Mouse (Mus musculus) heart, adult 2 months (tissue): ENCODE data around the gene Zmynd8.
A peak's percentile ranks its signal among the peaks of the same experiment; 100 is the strongest.

ENCODE experiments used
- CTCF ChIP-seq: fragments of 200-600 bp; IDR thresholded peaks from 2 replicates; pipeline ENCODE4 v1.8.1; 2022; ENCODE audit warnings: antibody characterized with exemption, mild to moderate bottlenecking, moderate library complexity
- EP300 ChIP-seq: fragments of 200-500 bp; IDR thresholded peaks from 2 replicates; pipeline ENCODE4 v1.6.1; 2011; ENCODE audit warnings: low read depth, low read length, control low read depth; ENCODE audit not compliant: insufficient read depth
- POLR2A ChIP-seq: fragments of 200-500 bp; IDR thresholded peaks from 2 replicates; pipeline ENCODE4 v1.6.1; 2011; ENCODE audit warnings: mild to moderate bottlenecking, low read depth, low read length, control low read depth; ENCODE audit not compliant: insufficient read depth

DNA sequence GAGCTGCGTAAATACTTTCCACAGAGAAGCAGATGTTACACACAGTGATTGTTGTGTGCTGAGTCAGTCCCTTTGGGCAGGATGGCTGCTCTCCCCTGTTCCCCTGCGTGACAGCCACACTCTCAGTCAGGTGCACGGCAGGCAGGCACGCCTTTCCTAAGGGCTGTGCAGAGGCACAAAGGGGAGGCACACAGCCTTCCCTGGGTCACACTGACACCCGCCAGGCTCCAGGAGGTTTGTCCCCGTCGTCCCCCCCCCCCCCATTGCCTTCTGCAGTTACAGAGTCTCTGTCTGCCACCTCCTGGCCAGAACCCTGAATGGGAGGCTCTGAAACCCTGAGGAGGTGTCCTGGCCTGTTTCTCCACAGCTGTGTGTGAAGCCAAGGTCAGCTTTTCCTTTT lies 147.7 kb downstream of the Zmynd8 start:
- peak; percentile 54 for TF ChIP-seq CTCF
- no peak for TF ChIP-seq POLR2A
- TF ChIP-seq EP300 = no peak
